Mouse (Mus musculus) central nervous system, embryonic 14 days (tissue): ENCODE data around the gene Kctd8. TPM values are rescaled to one million over a fixed set of nuclear protein-coding genes. Genes with fewer than 3 reads are reported as not detected.

Source experiments
- polyA plus RNA-seq: library from polyadenylated mRNA; depleted of rRNA; stranded (reverse); fragments of >200 nt; gene quantifications from 2 replicates; pipeline ENCODE4 v1.2.3, GENCODE M21; 2012; rRNA removed

Kctd8 gene
- polyA plus RNA-seq, result 7.7 and 8.4 TPM in 2 replicates

GRCm38 (mm10) chr5:69340919-69341801, at the start of gene Kctd8:
Kctd8 (minus strand) TSS chr5:69341679.

Other genes with a start within 250 kb of the Kctd8 start
- gene Yipf7, start 201.0 kb upstream of the Kctd8 start, polyA plus RNA-seq, result 0.20 and 0.26 TPM in 2 replicates
- gene Guf1, start 215.2 kb upstream of the Kctd8 start, polyA plus RNA-seq, result 61.9 and 67.8 TPM in 2 replicates